Mouse (Mus musculus): ENCODE data around the gene Lcn2. TPM values are rescaled to one million over a fixed set of nuclear protein-coding genes. Genes with fewer than 3 reads are reported as not detected.

Lcn2 gene
- polyA plus RNA-seq, 1 experiment from 2014 or later = 1.8 TPM

- WGBS = 76% methylated on average over 3 of the region's 3 CpGs
- Histone ChIP-seq H3K4me1 (ENCODE audit: control insufficient read depth in 2 of 2, insufficient read depth in 2 of 2, low read length in 2 of 2) (peaks cover 11 to 23% of the 10 kb centered on the region in 2 experiments), H3K27me3 (ENCODE audit: control insufficient read depth, insufficient read depth, low read length) (no peaks in the 10 kb centered on the region; the same call in 1 of the 2 replicates), H3K4me3 (ENCODE audit: control insufficient read depth in 1 of 2, insufficient read depth in 1 of 2, low read depth in 1 of 2, low read length in 2 of 2) (no peak overlapping the region), H3K36me3 (ENCODE audit: control insufficient read depth, insufficient read depth, low read length) (no peaks in the 10 kb centered on the region), H3K4me2 (ENCODE audit: low read length) (no peak overlapping the region), H3K9me3 (ENCODE audit: control insufficient read depth, low read length) (no peaks in the 10 kb centered on the region), H3K9ac (ENCODE audit: low read length) (no peak overlapping the region), H3K27ac (replicated peaks in 1 of 2; ENCODE audit: control insufficient read depth in 1 of 2, insufficient read depth in 1 of 2, low read depth in 2 of 2, low read length in 2 of 2) (no peak overlapping the region)
- no peak for ATAC-seq (ENCODE audit: insufficient number of reproducible peaks, insufficient read depth, low FRiP score, low read depth)
Observed at GRCm38 (mm10) chr2:32357710-32358109, 30.3 kb downstream of the Lcn2 start.

- Histone ChIP-seq H3K4me1 (ENCODE audit: control insufficient read depth in 2 of 2, insufficient read depth in 2 of 2, low read length in 2 of 2) (peaks cover 12 to 21% of the 10 kb centered on the region in 2 experiments), H3K36me3 (ENCODE audit: control insufficient read depth, insufficient read depth, low read length) (no peaks in the 10 kb centered on the region), H3K4me2 (ENCODE audit: low read length) (no peak overlapping the region), H3K4me3 (ENCODE audit: control insufficient read depth in 1 of 2, insufficient read depth in 1 of 2, low read depth in 1 of 2, low read length in 2 of 2) (no peak overlapping the region), H3K9ac (ENCODE audit: low read length) (no peak overlapping the region), H3K9me3 (ENCODE audit: control insufficient read depth, low read length) (no peaks in the 10 kb centered on the region), H3K27me3 (ENCODE audit: control insufficient read depth, insufficient read depth, low read length) (peaks cover 9% of the 10 kb centered on the region; the same call in 1 of the 2 replicates), H3K27ac (replicated peaks in 1 of 2; ENCODE audit: control insufficient read depth in 1 of 2, insufficient read depth in 1 of 2, low read depth in 2 of 2, low read length in 2 of 2) (no peak overlapping the region)
- 58% methylated on average over 10 of the region's 10 CpGs for WGBS
- ATAC-seq (ENCODE audit: insufficient number of reproducible peaks, insufficient read depth, low FRiP score, low read depth) = no peak
Observed at GRCm38 (mm10) chr2:32356216-32356615, 31.8 kb downstream of the Lcn2 start.

GRCm38 (mm10) chr2:32354336-32354895 is 33.6 kb downstream of the Lcn2 start:
- WGBS = 42% methylated on average over 3 of the region's 3 CpGs
- H3K27ac ChIP-seq (replicated peaks in 1 of 2; ENCODE audit: control insufficient read depth in 1 of 2, insufficient read depth in 1 of 2, low read depth in 2 of 2, low read length in 2 of 2) = no peak overlapping the region
- H3K4me3 ChIP-seq (ENCODE audit: control insufficient read depth in 1 of 2, insufficient read depth in 1 of 2, low read depth in 1 of 2, low read length in 2 of 2) = no peak overlapping the region
- H3K27me3 ChIP-seq (ENCODE audit: control insufficient read depth, insufficient read depth, low read length) = peaks cover 16% of the 10 kb centered on the region; the same call in 1 of the 2 replicates
- H3K4me2 ChIP-seq (ENCODE audit: low read length) = no peak overlapping the region
- ATAC-seq (ENCODE audit: insufficient number of reproducible peaks, insufficient read depth, low FRiP score, low read depth) = no peak
- H3K4me1 ChIP-seq (ENCODE audit: control insufficient read depth in 2 of 2, insufficient read depth in 2 of 2, low read length in 2 of 2) = peaks cover 12 to 15% of the 10 kb centered on the region in 2 experiments
- no peaks in the 10 kb centered on the region for H3K36me3 ChIP-seq (ENCODE audit: control insufficient read depth, insufficient read depth, low read length)
- no peak overlapping the region for H3K9ac ChIP-seq (ENCODE audit: low read length)
- no peaks in the 10 kb centered on the region for H3K9me3 ChIP-seq (ENCODE audit: control insufficient read depth, low read length)

- H3K4me2 ChIP-seq (ENCODE audit: low read length) = peak overlapping the region; percentile 91
Observed at GRCm38 (mm10) chr2:32353836-32354235, 34.2 kb downstream of the Lcn2 start.

GRCm38 (mm10) chr2:32353007-32353542 is 35.0 kb downstream of the Lcn2 start, which contains the start of gene Dnm1:
Gene Dnm1, minus strand, starts transcription at chr2:32353338.
- Histone ChIP-seq H3K27ac (replicated peaks in 1 of 2; ENCODE audit: control insufficient read depth in 1 of 2, insufficient read depth in 1 of 2, low read depth in 2 of 2, low read length in 2 of 2) (peak within 1 kb of the TSS in 1 of 2 experiments; percentile 2; a peak in 1 of 4 replicates), H3K27me3 (ENCODE audit: control insufficient read depth, insufficient read depth, low read length) (peaks cover 24% of the 10 kb centered on the region; the same call in 1 of the 2 replicates), H3K9me3 (ENCODE audit: control insufficient read depth, low read length) (no peaks in the 10 kb centered on the region), H3K4me3 (ENCODE audit: control insufficient read depth in 1 of 2, insufficient read depth in 1 of 2, low read depth in 1 of 2, low read length in 2 of 2) (peak within 1 kb of the TSS; percentile 52 to 67), H3K4me1 (ENCODE audit: control insufficient read depth in 2 of 2, insufficient read depth in 2 of 2, low read length in 2 of 2) (peaks cover 12 to 15% of the 10 kb centered on the region in 2 experiments), H3K4me2 (ENCODE audit: low read length) (peak within 1 kb of the TSS; percentile 91), H3K36me3 (ENCODE audit: control insufficient read depth, insufficient read depth, low read length) (no peaks in the 10 kb centered on the region), H3K9ac (ENCODE audit: low read length) (peak within 1 kb of the TSS; percentile 72)
- peak; percentile 66 for ATAC-seq (ENCODE audit: insufficient number of reproducible peaks, insufficient read depth, low FRiP score, low read depth)
- WGBS = under 1% methylated on average over 63 of the region's 63 CpGs

More at GRCm38 (mm10) chr2:32353836-32354235, 34.2 kb downstream of the Lcn2 start:
- H3K27me3 ChIP-seq (ENCODE audit: control insufficient read depth, insufficient read depth, low read length) = peaks cover 19% of the 10 kb centered on the region; the same call in 1 of the 2 replicates
- 58% methylated on average over 6 of the region's 6 CpGs for WGBS
- no peak overlapping the region for H3K4me3 ChIP-seq (ENCODE audit: control insufficient read depth in 1 of 2, insufficient read depth in 1 of 2, low read depth in 1 of 2, low read length in 2 of 2)
- peaks cover 12 to 15% of the 10 kb centered on the region in 2 experiments for H3K4me1 ChIP-seq (ENCODE audit: control insufficient read depth in 2 of 2, insufficient read depth in 2 of 2, low read length in 2 of 2)
- no peaks in the 10 kb centered on the region for H3K36me3 ChIP-seq (ENCODE audit: control insufficient read depth, insufficient read depth, low read length)
- ATAC-seq (ENCODE audit: insufficient number of reproducible peaks, insufficient read depth, low FRiP score, low read depth) = no peak
- H3K9ac ChIP-seq (ENCODE audit: low read length) = no peak overlapping the region
- no peak overlapping the region for H3K27ac ChIP-seq (replicated peaks in 1 of 2; ENCODE audit: control insufficient read depth in 1 of 2, insufficient read depth in 1 of 2, low read depth in 2 of 2, low read length in 2 of 2)
- H3K9me3 ChIP-seq (ENCODE audit: control insufficient read depth, low read length) = no peaks in the 10 kb centered on the region

GRCm38 (mm10) chr2:32352151-32353006 is 35.7 kb downstream of the Lcn2 start, which contains the start of gene Ciz1:
Gene Ciz1, plus strand, starts transcription at chr2:32352327.
- Histone ChIP-seq H3K4me1 (ENCODE audit: control insufficient read depth in 2 of 2, insufficient read depth in 2 of 2, low read length in 2 of 2) (peaks cover 12 to 15% of the 10 kb centered on the region in 2 experiments), H3K36me3 (ENCODE audit: control insufficient read depth, insufficient read depth, low read length) (no peaks in the 10 kb centered on the region), H3K27me3 (ENCODE audit: control insufficient read depth, insufficient read depth, low read length) (peaks cover 28% of the 10 kb centered on the region; the same call in 1 of the 2 replicates), H3K4me2 (ENCODE audit: low read length) (peak within 1 kb of the TSS; percentile 91), H3K9me3 (ENCODE audit: control insufficient read depth, low read length) (no peaks in the 10 kb centered on the region), H3K9ac (ENCODE audit: low read length) (peak within 1 kb of the TSS; percentile 72), H3K27ac (replicated peaks in 1 of 2; ENCODE audit: control insufficient read depth in 1 of 2, insufficient read depth in 1 of 2, low read depth in 2 of 2, low read length in 2 of 2) (peak within 1 kb of the TSS in 1 of 2 experiments; percentile 2; a peak in 1 of 4 replicates), H3K4me3 (ENCODE audit: control insufficient read depth in 1 of 2, insufficient read depth in 1 of 2, low read depth in 1 of 2, low read length in 2 of 2) (peak within 1 kb of the TSS; percentile 52 to 67)
- ATAC-seq (ENCODE audit: insufficient number of reproducible peaks, insufficient read depth, low FRiP score, low read depth) = peak; percentile 7; the same call in 1 of the 2 replicates
- 2% methylated on average over 45 of the region's 52 CpGs for WGBS

- H3K36me3 ChIP-seq (ENCODE audit: control insufficient read depth, insufficient read depth, low read length) = no peaks in the 10 kb centered on the region
- H3K9ac ChIP-seq (ENCODE audit: low read length) = no peak overlapping the region
- H3K9me3 ChIP-seq (ENCODE audit: control insufficient read depth, low read length) = no peaks in the 10 kb centered on the region
- peak overlapping the region; percentile 91 for H3K4me2 ChIP-seq (ENCODE audit: low read length)
- peak overlapping the region in 1 of 2 experiments; percentile 52; a peak in 1 of 4 replicates for H3K4me3 ChIP-seq (ENCODE audit: control insufficient read depth in 1 of 2, insufficient read depth in 1 of 2, low read depth in 1 of 2, low read length in 2 of 2)
- H3K4me1 ChIP-seq (ENCODE audit: control insufficient read depth in 2 of 2, insufficient read depth in 2 of 2, low read length in 2 of 2) = peaks cover 12 to 15% of the 10 kb centered on the region in 2 experiments
- no peak overlapping the region for H3K27ac ChIP-seq (replicated peaks in 1 of 2; ENCODE audit: control insufficient read depth in 1 of 2, insufficient read depth in 1 of 2, low read depth in 2 of 2, low read length in 2 of 2)
- ATAC-seq (ENCODE audit: insufficient number of reproducible peaks, insufficient read depth, low FRiP score, low read depth) = no peak
- H3K27me3 ChIP-seq (ENCODE audit: control insufficient read depth, insufficient read depth, low read length) = peaks cover 28% of the 10 kb centered on the region; the same call in 1 of the 2 replicates
- 49% methylated on average over 9 of the region's 9 CpGs for WGBS
Observed at GRCm38 (mm10) chr2:32351471-32351961, 36.5 kb downstream of the Lcn2 start.

Data from heart, embryonic 14.5 days (tissue).